In the genomic region with DNA sequence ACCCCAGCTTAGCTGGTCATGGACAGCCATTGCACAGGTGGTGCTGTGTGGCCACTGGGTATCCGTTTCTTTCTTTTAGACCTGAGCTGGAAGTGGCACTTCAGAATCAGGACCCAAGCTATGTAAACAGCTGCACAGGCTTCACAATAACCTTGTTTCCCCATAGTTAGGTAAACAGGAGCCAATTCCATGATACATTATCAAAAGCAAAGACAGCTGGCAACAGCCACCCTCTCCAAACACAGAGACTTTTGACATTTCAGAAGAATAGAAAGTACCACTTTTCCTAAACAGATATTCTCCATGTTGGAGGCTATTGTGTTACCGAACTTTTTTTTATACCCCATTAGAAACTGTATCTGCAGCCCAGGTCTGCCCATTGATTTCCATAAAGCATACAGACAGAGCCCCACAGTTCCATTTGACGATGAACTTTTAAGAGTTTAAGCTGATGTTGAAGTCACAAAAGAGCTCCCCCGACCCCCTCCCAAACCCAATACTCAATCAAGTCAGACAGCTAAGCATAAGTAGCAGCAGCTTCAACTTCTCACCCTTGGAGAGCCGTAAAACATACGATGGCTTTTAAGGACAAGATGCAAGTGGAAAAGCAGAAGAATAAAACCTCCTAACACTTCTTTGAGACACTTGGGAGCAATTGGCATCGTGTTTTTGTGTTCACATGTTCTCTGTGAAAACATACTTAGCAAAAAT, we compare ENCODE assay signal across 15 mouse cellular contexts.
"Had no signal": no experiment of that assay in that cellular context is flagged by ENCODE, and none has a peak within 500 bp of the region (broad histone marks: within the 10 kb centered on the region; RNA-seq: fewer than 3 reads in every experiment).

No protein-coding gene starts in this region.

- ATAC-seq: intestine, postnatal 0 days; midbrain, embryonic 13.5 days had no signal

- DNase-seq: kidney, adult 8-10 months; kidney, postnatal 25 days; lung, postnatal 4 days; right cerebral cortex, postnatal 4 days; spleen, adult 18-20 months; thymus, adult 18-20 months; thymus, postnatal 14 days had no signal

- H3K4me2 ChIP-seq: liver, embryonic 11.5 days; liver, embryonic 15.5 days; lung, embryonic 15.5 days; midbrain, embryonic 13.5 days; neural tube, embryonic 12.5 days had no signal

- H3K27me3 ChIP-seq: liver, embryonic 15.5 days; lung, embryonic 15.5 days; neural tube, embryonic 12.5 days had no signal

- H3K9ac ChIP-seq: liver, embryonic 15.5 days; lung, embryonic 15.5 days; midbrain, embryonic 13.5 days; neural tube, embryonic 12.5 days had no signal

- H3K36me3 ChIP-seq: limb, embryonic 10.5 days; liver, embryonic 15.5 days; lung, embryonic 15.5 days; midbrain, embryonic 13.5 days; neural tube, embryonic 12.5 days had no signal

- H3K9me3 ChIP-seq: limb, embryonic 10.5 days; liver, embryonic 15.5 days; lung, embryonic 15.5 days; midbrain, embryonic 13.5 days; neural tube, embryonic 12.5 days had no signal

- H3K4me3 ChIP-seq: left cerebral cortex, adult 2 months; limb, embryonic 10.5 days; liver, embryonic 15.5 days; lung, embryonic 15.5 days; midbrain, embryonic 13.5 days; neural tube, embryonic 12.5 days had no signal

- H3K4me1 ChIP-seq: liver, embryonic 15.5 days had no signal

- H3K27ac ChIP-seq: left cerebral cortex, adult 2 months; limb, embryonic 10.5 days; liver, embryonic 15.5 days; midbrain, embryonic 13.5 days; neural tube, embryonic 12.5 days had no signal
